Mouse (Mus musculus): ENCODE measurements around the gene Tmem86b.

DNA sequence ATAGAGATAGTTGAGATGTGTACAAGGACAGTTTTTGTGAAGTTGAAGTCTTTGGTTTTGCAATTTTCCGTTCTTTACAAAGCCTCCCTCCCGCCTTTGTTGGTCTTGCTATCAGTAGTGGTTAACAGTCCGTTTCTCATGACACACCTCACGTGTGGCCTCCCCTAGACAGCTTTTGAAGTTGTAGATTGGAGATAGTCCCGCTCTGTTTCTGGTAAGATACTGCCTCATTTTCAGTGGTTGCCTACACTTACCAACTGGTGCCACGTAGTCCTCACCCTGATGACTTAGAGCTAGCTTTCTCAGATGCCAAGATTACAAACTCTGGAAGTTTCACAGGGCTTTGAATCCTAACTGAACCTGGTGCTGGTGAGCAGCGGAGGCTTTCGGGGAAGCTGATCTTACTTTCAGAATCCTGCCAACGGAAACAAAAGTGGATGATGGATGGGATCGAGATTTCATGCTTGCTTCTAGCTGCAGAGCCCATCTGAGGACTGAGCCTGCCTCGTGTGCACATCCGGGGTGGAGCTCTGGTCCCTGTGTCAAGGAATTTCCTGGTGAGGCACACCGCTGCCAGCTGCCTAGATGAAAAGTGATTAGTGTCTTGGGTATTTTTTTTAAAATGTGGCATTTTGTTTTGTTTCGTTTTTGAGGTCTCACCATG is 17.4 kb downstream of the Tmem86b start:
- TF ChIP-seq CTCF (IDR thresholded peaks at IDR 0.05; ENCODE audit: control insufficient read depth, insufficient read depth, insufficient read length): no peak
- TF ChIP-seq USF1 (IDR thresholded peaks at IDR 0.05; ENCODE audit: low read depth): no peak
- no peak for TF ChIP-seq MAX (IDR thresholded peaks at IDR 0.05)
- no peak for TF ChIP-seq MYOD1 (IDR thresholded peaks at IDR 0.05; ENCODE audit: control insufficient read depth, insufficient read length, low read depth)

Data from C2C12 (cell line).